Mouse (Mus musculus): ENCODE results near the gene Rnf113a2. TPM values are rescaled to one million over a fixed set of nuclear protein-coding genes. Genes with fewer than 3 reads are reported as not detected.

The Rnf113a2 gene
- 20.9 and 21.0 TPM in 2 replicates for polyA plus RNA-seq (2015; fragmentation: Nextera tagmentation; extraction: Ambion mirVana)

- peak within 1 kb of the TSS; percentile 82 for H3K4me2 ChIP-seq
Observed at GRCm38 (mm10) chr12:84416834-84417604, at the start of gene Rnf113a2. Rnf113a2 (plus strand) TSS chr12:84417196.

DNA sequence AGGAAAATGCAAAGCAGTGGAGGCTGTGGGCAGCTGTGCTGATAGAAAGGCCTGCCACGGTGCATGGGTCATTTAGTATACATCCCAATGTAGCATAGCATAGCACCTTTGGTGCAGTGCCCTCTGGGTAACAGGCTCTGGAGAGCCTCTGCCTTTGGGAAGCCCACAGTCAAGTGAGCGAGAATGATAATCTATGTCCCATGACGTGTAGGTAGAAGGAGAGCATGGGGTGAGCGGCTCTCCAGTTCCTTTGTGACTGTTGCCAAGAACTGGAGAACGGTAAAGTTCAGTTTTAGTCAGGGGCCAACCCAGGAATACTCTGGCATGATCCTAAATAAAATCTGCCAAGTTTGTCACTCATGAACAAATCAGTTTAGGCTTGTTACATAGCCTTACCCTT lies 45.3 kb upstream of the Rnf113a2 start:
- no peak overlapping the region for H3K4me3 ChIP-seq
- 96% methylated on average over 5 of the region's 5 CpGs for WGBS
- no peaks in the 10 kb centered on the region for H3K4me1 ChIP-seq (replicated peaks)
- no peak overlapping the region for H3K9ac ChIP-seq
- H3K27ac ChIP-seq (replicated peaks), result no peak overlapping the region
- H3K9me3 ChIP-seq, result no peaks in the 10 kb centered on the region
- H3K36me3 ChIP-seq, result peaks cover 76% of the 10 kb centered on the region
- ATAC-seq (ENCODE audit: low FRiP score, low read depth), result no peak
- no peak overlapping the region for H3K4me2 ChIP-seq
- no peaks in the 10 kb centered on the region for H3K27me3 ChIP-seq

More at GRCm38 (mm10) chr12:84416834-84417604, at the start of gene Rnf113a2:
- peak; percentile 95 for ATAC-seq (ENCODE audit: low FRiP score, low read depth)
- WGBS, result 3% methylated on average over 50 of the region's 50 CpGs
- Histone ChIP-seq H3K9me3 (no peaks in the 10 kb centered on the region), H3K27me3 (no peaks in the 10 kb centered on the region), H3K36me3 (no peaks in the 10 kb centered on the region), H3K9ac (peak within 1 kb of the TSS; percentile 51), H3K4me3 (peak within 1 kb of the TSS; percentile 59), H3K4me1 (replicated peaks) (peaks cover 7% of the 10 kb centered on the region; the same call in 1 of the 2 replicates), H3K27ac (replicated peaks) (peak within 1 kb of the TSS; percentile 84)

- no peak overlapping the region for H3K4me2 ChIP-seq
- 76% methylated on average over 6 of the region's 6 CpGs for WGBS
- no peaks in the 10 kb centered on the region for H3K27me3 ChIP-seq
- ATAC-seq (ENCODE audit: low FRiP score, low read depth), result no peak
- H3K9ac ChIP-seq, result no peak overlapping the region
- H3K27ac ChIP-seq (replicated peaks), result no peak overlapping the region
- no peak overlapping the region for H3K4me3 ChIP-seq
- H3K36me3 ChIP-seq, result peaks cover 64% of the 10 kb centered on the region
- H3K9me3 ChIP-seq, result no peaks in the 10 kb centered on the region
- no peaks in the 10 kb centered on the region for H3K4me1 ChIP-seq (replicated peaks)
Observed at GRCm38 (mm10) chr12:84373831-84374481, 43.0 kb upstream of the Rnf113a2 start.

GRCm38 (mm10) chr12:84382369-84382768 lies 34.6 kb upstream of the Rnf113a2 start:
- Histone ChIP-seq H3K9me3 (no peaks in the 10 kb centered on the region), H3K4me3 (no peak overlapping the region), H3K36me3 (peaks cover 23% of the 10 kb centered on the region), H3K27ac (replicated peaks) (no peak overlapping the region), H3K27me3 (no peaks in the 10 kb centered on the region), H3K4me2 (no peak overlapping the region), H3K9ac (no peak overlapping the region), H3K4me1 (replicated peaks) (no peaks in the 10 kb centered on the region)
- ATAC-seq (ENCODE audit: low FRiP score, low read depth), result no peak
- WGBS, result 89% methylated on average over 4 of the region's 4 CpGs

GRCm38 (mm10) chr12:84384644-84385081 lies 32.3 kb upstream of the Rnf113a2 start:
- Histone ChIP-seq H3K4me1 (replicated peaks) (no peaks in the 10 kb centered on the region), H3K4me2 (no peak overlapping the region), H3K4me3 (no peak overlapping the region), H3K27me3 (no peaks in the 10 kb centered on the region), H3K36me3 (peaks cover 15% of the 10 kb centered on the region), H3K9ac (no peak overlapping the region), H3K9me3 (no peaks in the 10 kb centered on the region), H3K27ac (replicated peaks) (no peak overlapping the region)
- 66% methylated on average over 5 of the region's 5 CpGs for WGBS
- no peak for ATAC-seq (ENCODE audit: low FRiP score, low read depth)

DNA sequence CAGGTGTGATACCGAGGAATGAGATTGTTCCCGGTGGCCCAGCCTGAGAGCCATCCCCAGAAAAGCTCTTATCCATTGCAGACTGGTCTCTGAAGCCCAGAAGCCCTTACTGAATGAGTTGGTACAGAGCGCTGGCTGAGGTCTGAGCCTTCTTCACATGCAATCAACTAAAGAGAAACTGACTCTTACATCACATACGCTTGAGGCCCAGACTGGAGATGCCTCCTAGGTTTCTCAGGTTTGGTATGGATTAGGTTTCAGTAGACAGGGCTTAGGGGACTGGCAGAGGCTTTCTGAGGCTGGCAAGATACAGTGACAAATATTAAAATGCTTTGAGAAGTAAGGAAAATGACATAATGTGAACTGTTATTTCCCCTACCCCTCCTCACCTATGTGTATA lies 31.6 kb upstream of the Rnf113a2 start:
- WGBS, result 94% methylated on average over 4 of the region's 4 CpGs
- H3K4me2 ChIP-seq, result no peak overlapping the region
- no peak overlapping the region for H3K27ac ChIP-seq (replicated peaks)
- no peaks in the 10 kb centered on the region for H3K4me1 ChIP-seq (replicated peaks)
- no peak overlapping the region for H3K4me3 ChIP-seq
- no peaks in the 10 kb centered on the region for H3K9me3 ChIP-seq
- H3K27me3 ChIP-seq, result no peaks in the 10 kb centered on the region
- no peak overlapping the region for H3K9ac ChIP-seq
- H3K36me3 ChIP-seq, result peaks cover 15% of the 10 kb centered on the region
- no peak for ATAC-seq (ENCODE audit: low FRiP score, low read depth)

GRCm38 (mm10) chr12:84388097-84388496 lies 28.9 kb upstream of the Rnf113a2 start:
- no peaks in the 10 kb centered on the region for H3K27me3 ChIP-seq
- H3K27ac ChIP-seq (replicated peaks), result no peak overlapping the region
- H3K4me2 ChIP-seq, result no peak overlapping the region
- H3K9me3 ChIP-seq, result no peaks in the 10 kb centered on the region
- WGBS, result 77% methylated on average over 8 of the region's 8 CpGs
- H3K9ac ChIP-seq, result no peak overlapping the region
- no peak overlapping the region for H3K4me3 ChIP-seq
- H3K36me3 ChIP-seq, result peaks cover 15% of the 10 kb centered on the region
- no peak for ATAC-seq (ENCODE audit: low FRiP score, low read depth)
- H3K4me1 ChIP-seq (replicated peaks), result no peaks in the 10 kb centered on the region

- no peaks in the 10 kb centered on the region for H3K27me3 ChIP-seq
- no peak overlapping the region for H3K9ac ChIP-seq
- no peaks in the 10 kb centered on the region for H3K9me3 ChIP-seq
- no peak for ATAC-seq (ENCODE audit: low FRiP score, low read depth)
- WGBS, result 77% methylated on average over 14 of the region's 14 CpGs
- H3K4me3 ChIP-seq, result no peak overlapping the region
- H3K36me3 ChIP-seq, result peaks cover 15% of the 10 kb centered on the region
- no peaks in the 10 kb centered on the region for H3K4me1 ChIP-seq (replicated peaks)
- H3K27ac ChIP-seq (replicated peaks), result no peak overlapping the region
- no peak overlapping the region for H3K4me2 ChIP-seq
Observed at GRCm38 (mm10) chr12:84388774-84389400, 28.1 kb upstream of the Rnf113a2 start.

DNA sequence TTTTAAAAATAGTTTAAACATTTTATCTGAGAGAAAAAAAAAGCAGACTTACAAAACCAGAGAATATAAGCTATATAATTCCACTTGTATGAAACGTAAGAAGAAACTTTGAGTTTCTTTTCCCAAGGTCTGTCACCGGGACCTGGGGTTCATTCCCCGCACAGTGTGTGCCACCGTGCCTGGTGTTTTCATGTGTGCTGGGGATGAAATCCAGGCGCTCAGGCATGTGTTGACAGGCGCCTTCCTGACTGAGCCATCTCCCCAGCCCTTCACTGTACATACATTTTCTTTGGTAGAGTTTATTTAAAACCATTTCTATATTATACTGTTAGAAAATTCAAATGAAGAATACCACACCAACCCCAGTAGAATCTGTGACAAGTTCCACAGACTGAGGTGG lies 26.7 kb upstream of the Rnf113a2 start:
- Histone ChIP-seq H3K9ac (no peak overlapping the region), H3K4me3 (no peak overlapping the region), H3K4me2 (no peak overlapping the region), H3K9me3 (no peaks in the 10 kb centered on the region), H3K4me1 (replicated peaks) (no peaks in the 10 kb centered on the region), H3K36me3 (peaks cover 6% of the 10 kb centered on the region; the same call in 1 of the 2 replicates), H3K27ac (replicated peaks) (no peak overlapping the region), H3K27me3 (no peaks in the 10 kb centered on the region)
- 88% methylated on average over 6 of the region's 6 CpGs for WGBS
- no peak for ATAC-seq (ENCODE audit: low FRiP score, low read depth)

- 97% methylated on average over 4 of the region's 4 CpGs for WGBS
- no peak for ATAC-seq (ENCODE audit: low FRiP score, low read depth)
- H3K4me2 ChIP-seq, result no peak overlapping the region
Observed at GRCm38 (mm10) chr12:84392681-84393080, 24.3 kb upstream of the Rnf113a2 start.

GRCm38 (mm10) chr12:84393847-84394246 lies 23.1 kb upstream of the Rnf113a2 start:
- Histone ChIP-seq H3K27me3 (no peaks in the 10 kb centered on the region), H3K9me3 (no peaks in the 10 kb centered on the region), H3K4me3 (no peak overlapping the region), H3K4me2 (no peak overlapping the region), H3K27ac (replicated peaks) (no peak overlapping the region), H3K9ac (no peak overlapping the region), H3K36me3 (no peaks in the 10 kb centered on the region), H3K4me1 (replicated peaks) (no peaks in the 10 kb centered on the region)
- WGBS, result 94% methylated on average over 5 of the region's 5 CpGs
- ATAC-seq (ENCODE audit: low FRiP score, low read depth), result no peak

More at GRCm38 (mm10) chr12:84392681-84393080, 24.3 kb upstream of the Rnf113a2 start:
- Histone ChIP-seq H3K4me3 (no peak overlapping the region), H3K27me3 (no peaks in the 10 kb centered on the region), H3K4me1 (replicated peaks) (no peaks in the 10 kb centered on the region), H3K9ac (no peak overlapping the region), H3K36me3 (no peaks in the 10 kb centered on the region), H3K9me3 (no peaks in the 10 kb centered on the region), H3K27ac (replicated peaks) (no peak overlapping the region)
